Mouse (Mus musculus): Measurements from ENCODE around the gene Hist2h2bb. TPM values are rescaled to one million over a fixed set of nuclear protein-coding genes. Genes with fewer than 3 reads are reported as not detected.
A peak's percentile ranks its signal among the peaks of the same experiment; 100 is the strongest.
"Not testable (repeated sequence)": the region's sequence is repeated elsewhere in the genome, so short reads cannot be mapped to it uniquely, and the experiment has no call there.

The Hist2h2bb gene
- total RNA-seq, 2 experiments from 2014 or later: 121 to 256 TPM

DNA sequence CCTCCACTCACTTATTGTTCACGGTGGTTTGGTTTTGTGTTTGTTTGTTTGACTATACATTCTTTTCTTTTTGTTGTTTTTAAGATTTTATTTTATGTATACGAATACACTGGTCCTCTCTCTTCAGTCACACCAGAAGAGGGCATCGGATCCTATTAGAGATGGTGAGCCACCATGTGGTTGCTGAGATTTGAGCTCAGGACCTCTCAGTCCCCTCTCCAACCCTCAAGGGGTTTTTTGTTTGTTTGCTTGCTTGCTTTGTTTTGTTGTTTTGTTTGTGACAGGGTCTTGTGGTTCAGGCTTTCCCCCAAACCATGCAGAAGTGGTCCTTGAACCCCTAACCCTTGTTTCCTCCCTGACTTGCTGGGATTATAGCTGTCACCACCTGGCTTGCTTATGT, 7.9 kb upstream of the Hist2h2bb start:
- intact Hi-C loops (cut with DNase I): loop anchor here (2.0 kb wide), 1 partner anchor 15 kb away; the partner anchor contains the start of gene Hist2h3c1
- DNase-seq: no peak

DNA sequence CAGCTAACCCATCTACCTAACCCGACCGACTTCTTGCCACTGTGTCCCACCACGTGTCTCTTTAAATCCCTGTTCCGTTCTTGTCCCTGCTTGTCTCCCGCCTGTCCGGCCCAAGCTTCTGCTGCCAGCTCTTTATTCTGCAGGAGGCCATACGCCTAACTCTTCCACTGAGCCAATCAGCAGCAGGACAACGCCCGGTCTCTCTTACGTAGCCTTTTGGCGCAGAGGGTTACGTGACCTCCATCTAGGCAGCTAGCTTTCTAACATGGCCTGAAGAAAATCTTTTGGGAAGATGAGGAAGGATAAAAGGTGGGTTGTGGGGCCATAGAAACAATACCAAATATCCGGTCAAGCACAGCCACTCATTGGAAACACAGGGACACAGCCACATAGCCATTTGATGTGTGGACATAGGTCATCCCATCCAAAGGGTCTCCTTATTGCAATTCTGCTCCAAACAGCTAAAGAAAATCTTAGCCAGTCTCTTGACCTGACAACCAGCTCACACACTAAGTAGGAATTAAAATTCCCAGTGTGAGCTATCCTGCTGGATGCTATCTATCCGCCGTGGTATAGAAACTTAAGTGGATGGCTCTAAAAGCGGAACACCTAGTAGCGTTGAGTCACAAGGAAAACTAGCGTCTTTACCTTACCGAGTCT, 7.2 kb upstream of the Hist2h2bb start:
- DNase-seq: peak; percentile 84 to 88
- intact Hi-C loops (cut with DNase I): loop anchor here (2.0 kb wide), 1 partner anchor 16 kb away; the partner anchor contains the start of gene Hist2h3c1

DNA sequence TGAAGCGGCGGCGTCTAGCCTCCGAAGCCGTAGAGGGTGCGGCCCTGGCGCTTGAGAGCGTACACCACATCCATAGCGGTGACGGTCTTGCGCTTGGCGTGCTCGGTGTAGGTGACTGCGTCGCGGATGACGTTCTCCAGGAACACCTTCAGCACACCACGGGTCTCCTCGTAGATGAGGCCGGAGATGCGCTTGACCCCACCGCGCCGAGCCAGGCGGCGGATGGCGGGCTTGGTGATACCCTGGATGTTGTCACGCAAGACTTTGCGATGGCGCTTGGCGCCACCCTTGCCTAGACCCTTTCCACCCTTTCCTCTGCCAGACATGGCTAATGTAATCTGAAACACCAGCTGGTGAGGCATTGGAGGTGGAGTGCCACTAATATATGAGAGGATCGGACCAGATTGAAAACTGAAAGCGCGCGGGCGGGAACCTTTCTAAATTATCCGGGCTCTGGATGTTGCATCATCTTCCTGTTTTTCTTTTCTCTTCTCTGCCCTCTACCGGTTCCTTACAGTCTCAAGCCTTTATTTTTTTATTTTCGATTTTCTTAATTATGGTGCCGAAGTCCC, 6.5 kb upstream of the Hist2h2bb start, which contains the start of gene Hist2h4:
Hist2h4 (minus strand) TSS at position 333 of the 572 bp plus-strand sequence.
- intact Hi-C loops (cut with DNase I): loop anchor here (1.0 to 2.0 kb wide), 2 partner anchors 16 to 43 kb away; partner anchors contain the start of genes Hist2h2ac and Hist2h3c1
- peak; percentile 92 to 96 for DNase-seq

DNA sequence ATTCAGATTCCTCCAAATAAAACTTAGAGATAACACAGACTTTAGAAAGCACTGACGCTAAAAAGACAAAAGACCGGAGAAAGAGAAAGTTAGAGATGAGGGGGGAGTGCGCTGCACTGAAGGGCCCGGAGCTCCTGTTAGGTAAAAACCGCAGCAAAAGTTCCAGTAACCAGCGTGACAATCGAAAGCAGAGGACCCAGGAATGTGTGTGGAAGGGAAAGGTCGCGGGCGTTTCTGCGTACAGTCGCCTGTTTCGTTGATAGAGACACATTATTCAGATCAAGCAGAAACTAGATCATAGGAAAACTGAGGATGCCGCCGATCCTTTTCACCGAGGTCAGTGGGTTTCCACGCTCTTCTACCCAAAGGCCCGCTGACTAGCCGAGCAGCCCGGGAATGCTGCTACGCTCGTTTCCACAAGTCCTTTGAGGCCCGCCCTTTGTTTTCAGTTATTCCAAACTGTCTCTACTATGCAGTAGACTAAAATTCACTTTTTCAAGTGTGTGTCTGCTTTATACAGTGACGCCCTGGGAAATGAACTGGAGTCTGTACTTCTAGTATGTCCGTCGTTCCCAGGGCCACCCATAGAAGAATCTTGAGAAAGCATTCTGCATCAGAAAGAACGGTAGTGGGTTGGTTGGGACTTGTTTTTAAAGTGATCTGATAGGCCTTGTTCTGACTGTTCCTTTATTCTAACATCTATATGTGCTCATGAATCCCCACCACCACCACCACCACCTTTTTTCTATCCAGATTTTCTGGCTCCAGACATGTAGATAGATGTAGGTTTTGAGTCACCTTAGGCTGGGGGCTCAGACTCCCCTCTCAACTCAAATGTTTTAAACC, 5.8 kb upstream of the Hist2h2bb start:
- intact Hi-C loops (cut with DNase I): loop anchor here (1.0 to 2.0 kb wide), 2 partner anchors 17 to 43 kb away; partner anchors contain the start of genes Hist2h2ac and Hist2h3c1

DNA sequence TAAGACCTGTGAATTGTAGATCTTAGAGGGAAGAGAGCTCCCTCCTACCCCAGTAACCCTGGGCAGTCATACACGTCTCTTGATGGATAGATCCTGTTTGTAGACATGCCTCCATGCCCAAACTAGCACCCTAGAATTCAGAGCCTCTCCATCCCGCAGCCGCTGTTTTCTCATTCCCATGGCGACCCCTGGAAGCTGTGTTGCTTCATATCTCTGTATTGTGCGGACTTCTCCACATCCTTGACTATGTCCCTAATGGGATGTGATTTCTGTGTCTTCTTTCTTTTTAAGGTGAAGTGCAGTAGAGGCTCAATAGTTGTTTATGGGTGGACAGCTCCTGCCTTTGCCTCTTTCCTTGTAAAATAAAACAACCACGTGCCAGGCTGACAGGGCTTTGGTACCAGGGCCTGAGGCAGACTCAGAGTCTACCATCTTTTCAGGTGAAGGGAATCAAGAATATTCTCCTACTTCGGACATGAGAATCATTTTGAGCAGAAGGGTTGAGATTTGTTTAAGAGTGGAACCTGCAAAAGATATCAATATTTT, 5.1 kb upstream of the Hist2h2bb start:
- no peak for DNase-seq
- intact Hi-C loops (cut with DNase I): no loop called here

More for the DNA sequence above, 5.8 kb upstream of the Hist2h2bb start:
- peak; percentile 53 for DNase-seq

DNA sequence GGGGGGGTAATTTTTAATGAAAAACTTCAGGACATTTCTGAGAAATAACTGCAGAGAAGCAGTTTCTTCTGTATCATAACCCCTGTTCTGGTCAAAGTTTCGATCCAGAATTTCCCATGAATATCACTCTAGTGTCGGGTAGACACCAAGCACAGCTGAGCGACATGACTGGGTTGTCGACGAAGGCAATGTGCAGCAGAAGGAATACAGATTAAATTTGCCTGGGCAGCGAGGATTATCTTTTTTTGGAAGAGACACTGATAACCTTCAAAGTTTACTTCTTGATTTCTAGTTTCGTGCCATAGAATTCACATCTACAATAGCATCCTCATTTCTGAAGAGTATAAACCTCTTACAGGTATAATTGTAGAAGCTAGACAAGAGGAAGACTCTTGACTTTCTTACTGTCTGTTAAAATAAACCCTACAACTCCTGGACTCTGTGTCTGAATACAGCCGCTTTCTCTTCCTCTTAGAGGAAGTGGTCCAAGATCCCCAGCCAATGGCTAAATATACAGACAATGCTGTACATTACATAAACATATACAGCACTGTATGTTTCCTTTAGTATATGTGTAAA, 3.3 kb upstream of the Hist2h2bb start:
- intact Hi-C loops (cut with DNase I): no loop called here

DNA sequence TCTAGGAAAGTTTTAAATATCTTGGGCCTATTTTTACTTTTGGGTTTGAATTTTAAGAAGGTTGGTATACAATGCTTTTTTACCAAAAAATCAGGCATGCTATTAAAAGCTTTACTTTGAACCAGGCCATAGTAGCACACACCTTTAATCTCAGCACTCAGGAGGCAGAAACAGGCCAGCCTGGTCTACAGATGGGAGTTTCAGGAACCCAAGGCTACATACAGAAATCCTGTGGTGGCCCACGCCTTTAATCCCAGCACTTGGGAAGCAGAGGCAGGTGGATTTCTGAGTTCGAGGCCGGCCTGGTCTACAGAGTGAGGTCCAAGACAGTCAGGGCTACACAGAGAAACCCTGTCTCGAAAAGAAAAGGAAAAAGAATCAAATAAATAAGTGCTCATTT, 2.0 kb upstream of the Hist2h2bb start:
- intact Hi-C loops (cut with DNase I): no loop called here
- no peak for DNase-seq

More for the DNA sequence above, 3.3 kb upstream of the Hist2h2bb start:
- no peak for DNase-seq

DNA sequence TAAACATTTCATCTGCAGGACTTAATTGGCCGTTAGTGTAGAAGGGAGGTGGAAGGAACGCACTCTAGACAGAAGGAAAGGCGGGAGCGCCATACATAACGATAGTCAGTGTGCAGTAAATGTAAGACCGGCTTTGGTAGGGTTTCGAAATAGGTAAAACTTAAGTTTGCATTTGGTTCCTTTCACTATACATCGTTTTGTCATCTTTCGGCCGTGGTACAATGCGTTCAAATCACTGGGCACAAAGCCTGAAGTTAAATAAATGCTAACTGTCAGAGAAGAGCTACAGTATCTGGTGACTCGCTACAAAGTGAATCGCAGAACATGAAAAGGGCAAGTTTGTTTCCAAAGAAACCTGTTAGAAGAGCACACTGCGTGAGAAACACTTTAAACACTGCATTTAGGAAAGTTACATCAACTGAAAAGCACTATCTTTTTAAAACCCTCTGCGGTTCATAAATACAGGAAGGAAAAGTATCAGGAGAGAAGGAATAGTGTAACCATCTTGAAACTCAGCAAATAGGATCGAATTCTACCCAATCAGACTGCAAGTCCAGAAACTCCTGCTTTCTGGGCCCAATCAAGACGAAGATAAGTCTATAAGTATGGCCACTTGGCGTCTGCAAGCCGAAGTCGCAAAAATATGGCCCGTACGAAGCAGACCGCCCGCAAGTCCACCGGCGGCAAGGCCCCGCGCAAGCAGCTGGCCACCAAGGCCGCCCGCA, 1.3 kb upstream of the Hist2h2bb start, which contains the start of gene Hist2h3b:
Hist2h3b (plus strand) TSS at position 604 of the 725 bp plus-strand sequence.
- DNase-seq: peak; percentile 74 to 83
- intact Hi-C loops (cut with DNase I): no loop called here

DNA sequence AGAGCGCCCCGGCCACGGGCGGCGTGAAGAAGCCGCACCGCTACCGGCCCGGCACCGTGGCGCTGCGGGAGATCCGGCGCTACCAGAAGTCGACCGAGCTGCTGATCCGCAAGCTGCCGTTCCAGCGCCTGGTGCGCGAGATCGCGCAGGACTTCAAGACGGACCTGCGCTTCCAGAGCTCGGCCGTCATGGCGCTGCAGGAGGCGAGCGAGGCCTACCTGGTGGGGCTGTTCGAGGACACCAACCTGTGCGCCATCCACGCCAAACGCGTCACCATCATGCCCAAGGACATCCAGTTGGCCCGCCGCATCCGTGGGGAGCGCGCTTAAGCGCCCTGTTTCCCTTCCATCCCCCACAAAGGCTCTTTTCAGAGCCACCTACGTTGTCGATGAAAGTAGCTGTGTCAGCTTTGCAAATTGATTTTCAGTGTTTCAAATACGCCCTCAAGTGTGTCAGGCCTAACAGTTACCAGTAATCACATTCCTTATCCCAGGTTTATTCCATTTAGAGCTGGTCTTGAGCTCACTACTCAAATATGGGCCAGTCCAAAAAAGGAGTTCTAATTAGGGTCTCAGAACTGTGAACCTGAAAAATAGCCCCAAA, 675 bp upstream of the Hist2h2bb start:
- DNase-seq: peak in 1 of 2 experiments; percentile 33
- intact Hi-C loops (cut with DNase I): not testable (repeated sequence)

DNA sequence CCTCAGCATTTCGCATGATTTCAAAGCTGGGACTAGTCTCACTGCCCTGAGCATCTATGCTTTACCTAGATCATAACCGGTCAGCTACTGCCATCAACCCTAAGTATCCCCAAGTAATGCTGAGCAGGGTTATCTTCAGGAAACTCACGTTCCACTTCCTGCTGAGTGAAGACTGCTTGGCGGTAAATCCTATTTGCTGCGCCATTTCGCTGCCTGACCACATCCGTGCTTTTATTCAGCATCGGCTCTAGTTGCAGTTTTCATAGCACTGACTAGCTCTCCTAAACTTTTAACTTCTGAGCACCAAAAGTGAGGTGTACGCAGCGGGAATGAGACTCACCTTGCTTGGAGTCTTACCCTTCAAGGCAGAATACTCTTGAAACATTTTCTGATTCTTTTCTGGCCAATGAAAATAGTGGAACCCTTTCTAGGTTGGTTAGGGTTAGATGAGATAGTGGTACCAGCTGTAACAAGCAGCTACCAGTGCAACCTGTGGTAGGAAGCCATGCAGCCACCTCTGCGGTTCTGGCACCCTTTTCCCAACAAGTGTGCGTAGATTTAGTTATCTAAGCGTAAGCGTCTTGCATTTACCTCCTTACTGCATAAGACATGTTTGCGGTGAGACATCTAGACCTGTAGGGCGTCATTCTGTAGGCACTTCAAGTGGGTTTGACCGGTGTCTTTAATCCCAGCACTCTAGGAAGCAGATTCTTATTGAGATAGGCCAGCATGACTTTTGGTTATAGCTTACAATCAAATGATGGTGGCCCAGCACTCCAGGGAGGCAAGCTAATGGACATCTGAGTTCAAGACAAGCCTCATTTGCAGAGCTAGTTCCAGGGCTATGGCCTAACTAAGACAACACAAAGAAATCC, 4.3 kb downstream of the Hist2h2bb start:
- intact Hi-C loops (cut with DNase I): no loop called here
- no peak for DNase-seq

DNA sequence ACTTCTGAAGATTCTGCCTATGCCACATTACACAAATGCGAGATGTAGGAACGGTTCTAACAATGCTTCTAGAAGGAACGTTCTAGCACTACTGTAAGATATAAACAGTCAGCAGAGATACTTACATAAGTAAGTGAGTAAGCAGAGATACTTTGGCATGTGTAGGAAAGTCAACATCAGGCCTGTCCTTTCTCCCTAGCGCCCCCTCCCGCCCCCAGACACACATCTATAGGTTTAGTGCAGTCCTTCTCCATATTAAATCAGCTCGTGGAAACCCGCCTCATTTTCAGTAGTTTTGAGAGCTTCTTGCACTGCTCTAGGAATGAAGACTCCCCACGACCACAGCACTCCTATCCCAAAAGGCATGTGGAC, 7.9 kb downstream of the Hist2h2bb start:
- intact Hi-C loops (cut with DNase I): loop anchor here (5.0 kb wide), 2 partner anchors 165 to 225 kb away; no protein-coding TSS in a partner anchor
- DNase-seq: peak in 1 of 2 experiments; percentile 39

DNA sequence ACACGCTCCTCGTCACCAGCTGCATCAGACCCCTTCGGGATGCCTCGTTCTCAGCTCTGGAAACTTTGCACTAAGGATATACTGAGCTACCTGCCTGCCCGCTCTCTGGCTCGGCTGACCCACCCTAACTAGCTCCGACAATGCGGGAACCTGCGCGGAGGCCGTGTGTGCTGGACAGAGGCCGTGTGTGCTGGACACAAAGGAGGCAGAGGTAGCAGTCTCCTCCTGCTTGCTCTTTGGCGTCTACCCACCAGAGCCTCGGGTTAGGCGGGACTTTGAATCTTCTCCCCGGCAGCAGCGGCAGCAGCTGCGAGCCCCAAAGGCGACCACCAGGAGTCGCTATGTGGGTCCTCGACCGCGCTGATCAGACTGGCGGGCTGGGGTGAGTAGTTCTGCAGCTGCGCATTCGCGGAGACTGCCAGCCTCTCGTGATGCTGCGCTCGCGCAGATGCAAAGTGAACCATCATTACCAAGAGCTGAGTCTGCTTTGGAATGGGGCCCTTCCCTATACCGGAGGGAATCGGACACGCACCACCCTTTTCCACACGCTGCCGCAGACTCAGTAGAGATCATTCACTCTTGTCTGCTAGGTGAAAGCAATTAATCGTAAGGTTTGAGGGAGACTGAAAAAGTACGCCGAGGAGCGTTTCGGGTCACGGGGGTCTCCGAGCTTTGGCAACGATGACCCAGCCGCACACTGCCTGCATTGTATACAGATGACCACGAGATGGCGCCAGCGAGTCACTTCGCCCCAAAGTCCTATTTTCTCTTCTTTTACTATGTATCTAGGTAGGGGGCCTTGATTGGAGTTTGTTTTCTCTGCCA, 8.5 kb downstream of the Hist2h2bb start:
- intact Hi-C loops (cut with DNase I): loop anchor here (5.0 kb wide), 2 partner anchors 164 to 224 kb away; no protein-coding TSS in a partner anchor
- DNase-seq: peak; percentile 91 to 95

DNA sequence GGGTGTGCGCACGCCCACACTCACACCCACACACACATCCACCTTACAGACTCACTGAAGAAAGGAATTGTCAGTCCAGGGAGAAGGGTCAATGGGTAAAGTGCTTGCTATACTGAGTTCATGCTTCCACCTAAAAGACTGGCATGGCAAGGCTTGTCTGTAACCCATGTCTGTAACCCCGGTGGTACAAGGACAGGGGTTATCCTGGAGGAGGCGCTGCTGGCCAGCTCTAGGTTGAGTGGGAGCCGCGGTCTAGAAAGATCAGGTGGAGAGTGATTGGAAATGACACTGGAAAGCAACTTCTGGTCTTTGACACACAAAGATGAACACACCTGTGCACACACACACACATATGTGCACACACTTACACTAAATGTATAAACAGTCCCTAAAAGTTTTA, 11.1 kb downstream of the Hist2h2bb start:
- intact Hi-C loops (cut with DNase I): no loop called here
- DNase-seq: no peak

DNA sequence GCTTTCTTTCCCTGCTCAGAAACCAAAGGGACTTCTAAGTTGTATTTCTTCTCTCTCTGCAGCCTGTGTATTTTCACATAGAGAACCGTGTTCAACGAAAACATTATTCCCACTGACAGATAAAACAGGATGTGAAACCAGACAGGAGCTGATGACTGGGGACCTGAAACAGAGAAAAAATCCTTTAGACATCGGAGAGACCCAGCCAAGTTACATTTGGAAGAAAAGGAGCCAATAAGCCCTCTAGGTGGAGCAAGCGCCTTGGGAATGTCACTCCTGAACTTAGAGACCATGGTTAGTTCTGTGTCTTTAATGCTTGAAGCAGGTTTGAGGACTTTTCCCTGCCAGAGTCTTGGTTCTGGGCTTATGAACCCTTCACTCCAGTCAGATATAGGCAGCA, 14.9 kb downstream of the Hist2h2bb start:
- intact Hi-C loops (cut with DNase I): no loop called here
- peak in 1 of 2 experiments; percentile 21 for DNase-seq

DNA sequence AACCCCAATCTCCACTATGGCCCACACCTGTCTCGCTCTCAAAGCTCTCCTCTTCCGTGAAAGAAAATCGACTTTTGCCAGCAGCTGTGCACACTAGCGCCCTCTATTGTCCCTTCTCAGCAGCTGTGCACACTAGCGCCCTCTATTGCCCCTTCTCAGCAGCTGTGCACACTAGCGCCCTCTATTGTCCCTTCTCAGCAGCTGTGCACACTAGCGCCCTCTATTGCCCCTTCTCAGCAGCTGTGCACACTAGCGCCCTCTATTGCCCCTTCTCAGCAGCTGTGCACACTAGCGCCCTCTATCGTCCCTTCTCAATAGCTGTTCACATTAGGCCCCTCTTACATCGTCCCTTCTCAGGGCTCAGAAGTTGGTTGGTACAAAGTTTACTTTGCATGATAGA, 17.8 kb downstream of the Hist2h2bb start:
- intact Hi-C loops (cut with DNase I): not testable (repeated sequence)
- peak in 1 of 2 experiments; percentile 15 for DNase-seq

DNA sequence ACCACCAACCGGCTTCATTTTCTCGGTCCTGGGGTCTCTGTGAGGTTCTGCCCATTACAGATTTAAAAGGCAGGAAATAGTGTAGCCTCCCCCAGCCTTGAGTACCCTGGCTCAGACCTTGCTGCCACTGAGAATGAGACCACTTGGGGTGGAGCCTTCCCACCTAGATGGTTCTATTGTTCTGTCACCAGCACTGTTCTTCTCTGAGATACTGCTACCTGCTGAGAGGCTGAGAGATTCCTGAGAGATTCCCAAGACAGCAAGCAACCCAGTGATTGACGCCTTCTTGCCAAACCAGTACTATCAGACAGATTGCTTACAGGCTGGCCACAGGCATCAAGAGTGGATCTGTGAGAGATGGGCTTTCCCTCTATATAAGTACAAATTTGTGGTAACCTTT, 19.6 kb downstream of the Hist2h2bb start:
- intact Hi-C loops (cut with DNase I): no loop called here

DNA sequence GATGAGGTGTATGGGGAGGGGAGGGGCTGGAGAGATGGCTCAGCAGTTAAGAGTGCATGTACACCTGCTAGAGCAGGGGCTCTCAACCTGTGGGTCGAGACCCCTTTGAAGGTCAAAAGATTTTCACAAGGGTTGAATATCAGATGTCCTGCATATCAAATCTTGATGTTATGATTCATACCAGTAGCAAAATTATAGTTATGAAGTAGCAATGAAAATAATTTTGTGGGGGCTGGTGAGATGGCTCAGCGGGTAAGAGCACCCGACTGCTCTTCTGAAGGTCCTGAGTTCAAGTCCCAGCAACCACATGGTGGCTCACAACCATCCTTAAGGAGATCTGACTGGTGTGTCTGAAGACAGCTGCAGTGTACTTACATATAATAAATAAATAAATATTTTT, 21.2 kb downstream of the Hist2h2bb start:
- intact Hi-C loops (cut with DNase I); DNase-seq: not testable (repeated sequence)

More for the DNA sequence above, 19.6 kb downstream of the Hist2h2bb start:
- DNase-seq: no peak
